Mouse (Mus musculus): Measurements from ENCODE around the gene Calm4.
"Not testable (repeated sequence)": the region's sequence is repeated elsewhere in the genome, so short reads cannot be mapped to it uniquely, and the experiment has no call there.

Gene Calm4

DNA sequence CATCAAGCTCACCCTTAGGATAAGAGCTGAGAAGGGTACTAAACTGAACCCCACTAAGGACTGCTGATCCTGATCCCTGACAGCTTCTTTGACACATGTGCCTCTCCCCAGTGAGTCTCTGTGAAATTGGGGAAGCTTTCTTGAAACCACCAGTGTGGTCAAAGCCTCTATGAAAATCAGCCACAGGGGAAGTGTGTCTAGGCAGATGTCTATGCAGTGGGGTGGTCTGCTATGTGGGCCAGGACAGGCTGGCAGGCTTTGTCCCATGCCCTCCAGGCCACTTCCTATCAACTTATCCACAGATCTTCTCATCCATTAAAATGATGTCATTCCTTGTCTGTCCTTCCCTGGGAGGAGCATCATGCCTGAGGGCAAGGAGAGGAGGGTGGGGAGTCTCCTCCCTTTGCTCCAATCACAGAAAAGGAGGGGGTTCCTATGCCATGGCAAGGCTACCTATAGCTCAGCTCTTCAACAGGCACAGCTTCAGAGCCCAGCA lies at the start of gene Calm4:
Calm4 (plus strand) TSS at position 446 of the 496 bp plus-strand sequence.
- not testable (repeated sequence) for DNase-seq (ENCODE audit: low read depth, low spot score)

DNA sequence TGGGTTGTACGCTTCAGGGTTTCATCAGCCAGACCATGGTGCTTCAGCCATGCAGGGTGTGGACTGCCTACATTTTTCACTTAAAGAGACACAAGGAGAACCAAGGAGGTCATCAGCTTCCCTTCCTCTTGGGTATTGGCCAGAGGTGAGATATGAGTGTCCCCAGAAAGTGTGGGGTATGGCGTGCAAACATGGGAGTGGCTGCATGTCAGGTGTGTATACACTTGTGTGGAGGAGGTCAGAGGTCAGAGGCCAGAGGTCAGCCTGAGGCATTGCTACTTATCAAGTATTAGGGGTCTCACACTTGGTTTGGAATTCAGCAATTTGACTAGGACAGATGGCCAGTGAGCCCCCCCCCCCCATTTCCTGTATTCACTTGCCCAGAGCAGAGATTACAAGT lies 49.0 kb upstream of the Calm4 start:
- DNase-seq (ENCODE audit: low read depth, low spot score), result no peak

DNA sequence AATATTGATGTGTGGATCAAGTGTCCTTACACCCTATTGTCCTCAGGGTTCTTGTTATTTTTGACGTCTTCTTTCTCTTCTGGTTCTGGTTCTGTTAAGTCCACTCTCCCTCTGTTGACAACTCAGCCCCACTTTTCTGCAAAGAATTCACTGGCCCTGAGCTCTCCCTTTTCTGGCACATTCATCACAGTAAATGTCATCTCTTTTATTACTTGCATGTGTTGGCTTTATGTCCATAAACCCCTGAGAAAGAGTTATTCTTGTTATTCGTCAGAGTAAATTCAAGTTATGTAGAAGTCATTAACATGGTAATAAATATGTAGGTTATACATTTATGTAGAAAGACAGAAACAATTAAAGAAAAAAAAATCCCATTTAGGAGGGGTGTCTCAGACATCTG lies 48.0 kb upstream of the Calm4 start:
- DNase-seq (ENCODE audit: low read depth, low spot score), result no peak

DNA sequence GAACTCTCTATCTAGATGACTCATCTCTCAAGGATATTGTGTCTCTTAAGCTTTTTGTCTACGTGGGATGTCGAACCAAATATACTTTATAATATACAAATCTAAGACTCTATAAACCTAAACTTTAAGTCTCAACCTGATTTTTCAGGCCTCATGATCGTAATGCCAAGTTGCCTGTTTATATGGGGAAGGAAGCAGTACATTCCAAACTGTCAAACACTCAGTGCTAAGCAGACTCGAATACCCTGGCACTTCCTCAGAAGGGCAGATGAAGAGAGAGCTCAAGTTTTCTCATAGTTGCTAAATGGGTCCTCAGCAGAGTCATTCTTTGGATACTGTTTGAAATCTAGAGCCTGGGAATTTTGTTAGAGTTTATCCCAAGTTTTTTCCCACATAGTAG lies 40.9 kb upstream of the Calm4 start:
- no peak for DNase-seq (ENCODE audit: low read depth, low spot score)

DNA sequence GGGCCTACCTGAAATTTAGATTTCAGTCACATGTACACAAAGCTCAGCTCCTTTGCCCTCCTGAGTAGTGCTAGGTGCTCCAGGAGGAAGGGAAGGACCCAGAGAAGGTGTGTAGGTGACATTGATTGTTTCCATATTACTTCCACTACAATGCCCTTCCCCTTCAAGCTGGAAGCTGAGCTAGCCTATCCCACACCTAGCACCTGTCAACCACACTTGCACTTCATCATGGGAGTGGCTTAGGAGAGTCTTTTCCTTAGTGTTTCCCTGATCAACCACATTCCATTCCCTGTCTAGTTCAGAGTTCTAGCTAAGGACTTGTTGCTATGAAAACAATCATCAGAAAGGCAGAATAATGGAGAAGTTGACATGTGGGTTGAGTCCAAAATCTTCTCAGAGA lies 38.8 kb upstream of the Calm4 start:
- DNase-seq (ENCODE audit: low read depth, low spot score), result no peak

DNA sequence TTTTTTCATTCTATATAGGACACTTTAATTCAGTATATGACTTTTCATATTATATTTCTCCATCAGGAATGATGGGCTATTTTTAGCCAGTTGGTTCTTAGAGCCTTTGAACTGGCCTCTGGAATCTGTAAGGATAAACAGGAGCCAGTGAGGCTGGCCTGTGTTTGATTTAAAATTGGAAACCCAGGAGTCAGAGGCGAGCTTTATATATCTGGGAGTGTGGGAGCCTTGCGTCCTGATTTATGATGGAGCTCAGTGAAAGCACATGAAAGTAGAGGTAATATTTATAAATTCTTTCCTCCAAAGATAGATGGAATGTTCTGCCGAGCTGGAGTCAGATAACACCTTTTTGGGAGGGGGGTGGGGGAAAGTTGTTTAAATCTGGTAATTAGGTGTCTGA lies 38.2 kb upstream of the Calm4 start:
- no peak for DNase-seq (ENCODE audit: low read depth, low spot score)

DNA sequence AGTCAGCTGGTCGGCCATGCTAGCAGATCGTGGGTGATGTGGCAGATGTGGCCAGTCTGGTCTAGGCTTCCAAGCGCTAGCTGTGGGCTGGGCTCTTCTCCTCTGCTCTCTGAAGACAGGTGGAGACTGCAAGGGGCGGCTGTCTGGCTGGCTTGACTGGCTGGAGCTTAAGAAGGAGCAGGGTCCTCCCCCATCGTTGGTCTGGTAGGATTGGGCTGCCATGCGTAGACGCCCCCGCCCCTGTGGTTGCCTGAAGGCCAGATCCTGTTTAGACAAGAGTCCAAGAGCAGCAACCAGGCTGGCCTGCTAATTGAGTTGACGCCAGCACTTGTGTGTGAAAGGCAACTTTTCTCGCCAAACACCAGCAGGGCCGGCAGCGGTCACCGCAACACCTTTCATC lies 33.4 kb upstream of the Calm4 start, which contains the start of gene Calml3:
Calml3 (minus strand) TSS at position 131 of the 400 bp plus-strand sequence.
- DNase-seq (ENCODE audit: low read depth, low spot score), result no peak

DNA sequence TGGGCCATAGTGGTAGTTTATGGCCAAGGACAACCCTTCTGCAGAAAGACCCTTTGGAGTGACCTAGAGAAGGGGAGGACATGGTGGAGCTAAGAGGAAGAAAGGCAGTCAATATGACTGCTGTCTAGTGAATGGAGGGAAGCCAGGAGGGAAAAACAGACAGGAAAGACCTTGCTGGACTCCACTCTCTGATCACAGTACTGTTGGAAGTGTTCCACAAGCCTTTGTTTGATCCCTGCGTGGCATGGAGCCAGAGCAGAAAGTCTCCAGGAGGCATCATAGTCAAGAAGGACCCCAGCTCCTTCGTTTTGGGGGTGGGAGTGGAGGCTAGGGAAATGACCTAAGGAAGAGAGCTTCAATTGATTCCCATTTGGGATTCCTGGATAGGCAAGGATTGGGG lies 32.4 kb upstream of the Calm4 start:
- DNase-seq (ENCODE audit: low read depth, low spot score), result no peak

DNA sequence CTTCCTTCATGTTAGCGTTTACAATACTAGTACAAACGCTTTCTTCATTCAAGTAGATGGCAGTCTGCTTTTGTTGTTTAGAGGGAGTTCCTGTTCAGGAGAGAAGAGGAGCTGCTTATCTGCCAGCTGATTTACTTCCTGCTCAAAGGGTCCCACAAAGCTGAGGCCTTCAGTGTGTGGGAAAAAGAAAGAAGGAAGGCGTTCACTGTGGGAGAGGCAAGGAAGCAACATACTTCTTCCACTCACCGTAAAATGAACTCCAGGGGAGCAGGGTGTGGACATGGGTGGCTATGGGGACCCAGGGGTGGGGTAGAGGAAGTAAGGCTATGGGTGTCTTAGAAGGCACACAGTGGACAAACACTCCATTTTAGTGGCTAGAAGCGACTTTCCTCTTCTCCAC lies 31.9 kb upstream of the Calm4 start:
- no peak for DNase-seq (ENCODE audit: low read depth, low spot score)

DNA sequence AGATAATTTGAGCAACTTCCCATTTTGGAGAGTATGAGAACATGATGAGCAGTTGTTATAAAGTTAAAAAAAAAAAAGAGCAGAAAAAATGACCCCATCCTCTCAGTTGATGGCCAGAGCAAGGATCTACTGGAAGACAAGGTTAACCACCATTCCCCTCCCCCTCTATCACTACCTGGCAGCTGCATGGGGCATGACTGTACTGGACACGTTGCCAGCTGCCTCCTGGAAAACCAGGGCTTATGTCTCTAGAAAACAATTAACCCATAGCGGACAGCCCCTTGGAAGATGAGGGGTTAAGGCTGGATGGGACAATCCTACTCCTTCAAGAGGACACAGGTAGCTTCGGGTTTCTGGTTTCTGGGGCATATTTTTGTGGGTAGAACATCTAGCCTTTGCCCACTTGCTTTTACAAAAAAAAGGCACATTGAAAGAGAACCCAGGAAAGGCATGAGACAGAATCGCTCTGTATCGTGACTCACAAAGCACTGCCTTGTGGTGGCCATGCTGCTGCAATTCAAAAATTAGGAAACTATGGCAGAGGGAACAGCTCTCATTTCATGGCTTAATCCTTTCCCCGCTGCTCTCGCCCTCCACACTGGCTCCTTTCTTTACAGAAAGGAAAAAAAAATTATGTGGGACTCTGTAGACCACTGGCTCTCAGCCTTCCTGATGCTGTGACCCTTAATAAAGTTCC lies 30.3 kb upstream of the Calm4 start:
- DNase-seq (ENCODE audit: low read depth, low spot score), result no peak

DNA sequence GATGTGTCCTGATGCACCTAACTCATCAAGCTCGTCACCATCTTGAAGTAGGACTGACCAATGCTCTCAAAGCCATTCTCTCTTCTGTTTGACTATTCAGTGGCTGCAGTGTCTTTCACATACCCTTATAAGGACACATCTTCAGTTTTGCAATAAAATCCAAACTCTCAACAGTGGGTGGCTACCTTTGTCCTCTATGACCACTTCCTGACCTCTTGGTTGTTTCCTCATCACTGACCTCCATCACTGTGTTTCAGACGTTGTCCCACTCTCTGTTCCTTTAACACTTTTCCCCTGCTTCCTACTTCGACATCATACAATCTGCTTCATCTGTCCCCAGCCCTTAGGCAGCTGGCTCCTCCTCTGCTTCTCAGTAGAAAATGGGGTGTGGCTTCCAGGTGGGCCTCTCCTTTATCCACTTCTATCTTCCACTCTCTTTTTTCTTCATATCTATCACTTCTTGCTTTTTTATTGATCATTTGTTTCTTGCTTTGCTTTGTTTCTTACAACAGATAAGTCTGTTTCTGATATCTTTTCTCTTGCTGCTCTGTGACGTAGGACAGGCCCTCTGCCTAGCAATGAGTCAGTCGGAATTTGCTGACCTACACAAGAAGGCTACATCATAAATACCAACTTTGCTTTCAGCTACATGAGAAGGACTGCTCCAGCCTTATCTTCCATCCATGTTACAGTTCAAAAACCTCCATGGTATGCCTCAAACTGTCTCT lies 19.4 kb upstream of the Calm4 start:
- no peak for DNase-seq (ENCODE audit: low read depth, low spot score)

DNA sequence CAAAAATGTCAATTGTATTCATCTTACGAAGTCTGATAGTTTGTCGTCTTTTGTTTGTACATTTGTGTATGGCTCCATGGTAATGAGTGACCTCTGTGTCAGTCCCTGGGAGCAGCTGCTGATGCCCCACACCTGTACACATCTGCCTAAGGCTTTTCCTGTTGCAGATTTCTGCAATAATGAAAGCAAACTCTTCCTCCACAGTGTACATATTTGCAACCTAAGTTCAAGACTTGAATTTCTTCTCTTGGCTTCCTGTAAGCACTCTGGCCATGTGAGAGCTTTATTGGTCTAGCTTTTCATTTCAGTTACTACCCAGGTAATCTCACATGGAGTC lies 18.8 kb upstream of the Calm4 start:
- no peak for DNase-seq (ENCODE audit: low read depth, low spot score)

DNA sequence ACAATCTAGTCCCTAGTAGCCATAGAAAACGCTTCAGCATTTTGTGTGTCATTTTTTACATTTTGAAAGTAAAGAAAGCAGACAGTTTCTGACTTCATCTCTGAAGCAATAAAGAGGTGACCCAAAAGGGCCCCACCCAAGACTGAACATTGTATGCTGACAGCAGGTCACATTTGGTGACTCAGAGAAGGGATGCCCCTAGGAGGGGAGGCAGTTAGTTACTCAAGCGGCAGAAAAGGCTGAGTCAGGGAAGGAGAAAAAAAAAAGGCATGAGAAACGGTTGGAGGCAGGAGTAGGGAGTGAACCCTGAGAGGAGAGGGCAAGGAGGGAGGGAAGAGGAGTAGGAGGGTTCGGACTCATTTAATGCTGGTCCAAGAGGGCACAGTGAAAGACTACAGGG lies 15.5 kb upstream of the Calm4 start:
- no peak for DNase-seq (ENCODE audit: low read depth, low spot score)

DNA sequence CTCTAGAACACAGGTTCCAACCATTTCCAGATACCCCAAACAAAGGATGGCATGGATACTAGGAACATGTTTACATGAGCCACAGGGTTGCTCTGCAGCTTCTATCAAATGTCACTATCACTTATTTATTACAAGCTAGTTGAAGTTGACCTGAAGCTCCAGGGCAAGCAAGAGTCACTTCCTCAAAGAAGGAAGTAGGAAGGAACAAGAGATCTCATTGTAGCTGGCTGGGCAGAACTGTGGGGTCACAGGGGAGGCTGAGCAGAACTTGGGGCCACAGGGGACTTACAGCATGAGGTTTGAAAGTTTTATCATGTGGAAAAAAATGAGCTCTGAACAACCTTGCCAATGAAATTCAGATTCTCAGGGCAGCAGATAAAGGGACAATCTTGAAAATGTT lies 11.8 kb upstream of the Calm4 start:
- no peak for DNase-seq (ENCODE audit: low read depth, low spot score)

DNA sequence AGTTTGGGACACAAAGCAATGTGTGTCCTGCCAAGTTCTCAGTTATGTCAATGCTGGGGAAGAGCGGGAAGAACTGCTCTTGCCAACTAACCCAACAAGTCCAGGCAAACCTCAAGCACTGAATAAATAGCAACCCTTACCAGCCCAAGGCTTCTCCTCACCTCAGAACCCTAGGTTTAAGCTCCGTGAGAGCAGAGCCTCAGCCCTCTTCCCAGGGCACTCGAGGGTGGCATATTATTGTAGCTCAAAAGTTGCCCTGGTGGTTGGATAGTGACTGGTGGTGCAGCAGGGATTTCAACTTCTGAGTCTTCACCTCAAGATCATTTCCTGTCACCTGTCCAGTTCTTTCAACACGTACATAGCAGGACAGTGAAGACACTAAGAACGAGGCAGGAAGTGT lies 6.0 kb upstream of the Calm4 start:
- DNase-seq (ENCODE audit: low read depth, low spot score), result no peak

DNA sequence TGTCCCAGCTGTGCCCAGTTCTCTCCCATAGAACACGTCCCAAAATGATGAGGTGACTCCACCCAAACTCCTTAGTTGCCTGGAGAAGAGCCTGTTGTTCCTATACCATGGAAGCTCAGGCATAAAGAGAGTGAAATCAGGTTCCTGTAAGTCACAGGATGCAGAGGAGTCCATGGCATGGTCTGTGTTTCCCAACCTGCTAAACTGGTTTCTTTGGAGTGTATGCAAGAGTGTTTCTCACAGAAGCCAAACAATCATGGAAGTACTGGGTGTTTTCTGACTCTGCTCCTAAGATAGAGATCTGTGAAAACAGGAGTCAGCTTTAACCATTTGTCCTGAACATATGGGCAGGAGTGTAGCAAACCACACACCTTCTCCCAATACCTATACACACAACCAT lies 5.6 kb upstream of the Calm4 start:
- no peak for DNase-seq (ENCODE audit: low read depth, low spot score)

DNA sequence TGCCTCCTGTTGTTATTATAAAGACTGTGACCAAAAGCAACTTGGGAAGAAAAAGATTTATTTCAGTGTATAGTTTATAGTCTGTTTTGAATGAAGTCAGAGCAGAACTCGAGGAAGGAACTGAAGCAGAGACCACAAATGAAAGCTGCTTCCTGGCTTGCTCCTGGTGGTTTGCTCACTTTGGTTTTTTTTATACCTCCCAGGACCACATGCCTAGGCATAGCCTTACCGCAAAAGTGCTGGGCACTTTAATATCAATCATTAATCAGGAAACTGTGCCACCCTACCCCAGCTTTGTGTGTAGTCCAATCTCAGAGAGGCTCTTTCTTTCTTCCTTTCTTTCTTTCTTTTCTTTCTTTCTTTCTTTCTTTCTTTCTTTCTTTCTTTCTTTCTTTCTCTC lies 5.1 kb upstream of the Calm4 start:
- no peak for DNase-seq (ENCODE audit: low read depth, low spot score)

DNA sequence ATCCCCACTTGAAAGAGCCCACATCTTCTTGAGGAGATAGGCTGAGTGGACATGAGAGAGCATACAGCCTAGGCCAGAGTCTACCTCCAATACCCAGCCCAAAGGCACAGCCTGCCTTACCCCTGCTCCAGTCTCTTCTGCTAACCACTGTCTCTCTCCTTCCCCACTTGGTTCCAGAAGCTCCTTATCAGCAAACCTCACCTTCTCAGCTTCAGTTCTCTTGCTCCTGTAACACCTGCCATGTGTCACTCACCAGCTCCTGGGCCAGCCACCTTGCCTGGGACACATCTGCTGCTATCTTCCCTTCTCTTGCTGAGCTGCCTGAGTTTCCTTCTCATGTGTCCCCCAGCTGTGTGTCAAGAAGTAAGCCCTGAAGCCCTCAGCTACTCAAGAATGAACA lies 3.9 kb upstream of the Calm4 start:
- not testable (repeated sequence) for DNase-seq (ENCODE audit: low read depth, low spot score)

DNA sequence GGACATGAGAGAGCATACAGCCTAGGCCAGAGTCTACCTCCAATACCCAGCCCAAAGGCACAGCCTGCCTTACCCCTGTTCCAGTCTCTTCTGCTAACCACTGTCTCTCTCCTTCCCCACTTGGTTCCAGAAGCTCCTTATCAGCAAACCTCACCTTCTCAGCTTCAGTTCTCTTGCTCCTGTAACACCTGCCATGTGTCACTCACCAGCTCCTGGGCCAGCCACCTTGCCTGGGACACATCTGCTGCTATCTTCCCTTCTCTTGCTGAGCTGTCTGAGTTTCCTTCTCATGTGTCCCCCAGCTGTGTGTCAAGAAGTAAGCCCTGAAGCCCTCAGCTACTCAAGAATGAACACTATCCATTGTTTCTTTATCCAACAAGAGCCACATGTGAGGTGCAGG lies 3.1 kb downstream of the Calm4 start:
- not testable (repeated sequence) for DNase-seq (ENCODE audit: low read depth, low spot score)

DNA sequence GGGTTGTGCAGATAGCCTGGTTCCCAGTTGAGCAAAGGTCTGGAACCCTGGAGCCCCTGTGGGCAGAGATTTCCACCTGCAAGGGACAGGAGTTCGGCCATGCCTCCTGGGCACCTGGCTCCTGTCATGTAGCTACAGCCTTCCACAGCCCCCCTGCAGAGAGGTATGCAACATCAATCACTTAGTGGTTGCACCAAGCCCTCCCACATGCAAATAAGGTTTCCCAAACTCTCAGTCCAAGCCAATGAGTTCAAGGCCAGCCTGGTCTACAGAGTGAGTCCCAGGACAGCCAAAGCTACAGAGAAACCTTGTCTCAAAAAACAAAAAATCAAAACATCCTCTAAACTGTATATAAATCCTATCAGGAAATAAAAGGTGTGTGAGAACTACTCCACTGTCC lies 12.8 kb downstream of the Calm4 start:
- DNase-seq (ENCODE audit: low read depth, low spot score), result no peak

DNA sequence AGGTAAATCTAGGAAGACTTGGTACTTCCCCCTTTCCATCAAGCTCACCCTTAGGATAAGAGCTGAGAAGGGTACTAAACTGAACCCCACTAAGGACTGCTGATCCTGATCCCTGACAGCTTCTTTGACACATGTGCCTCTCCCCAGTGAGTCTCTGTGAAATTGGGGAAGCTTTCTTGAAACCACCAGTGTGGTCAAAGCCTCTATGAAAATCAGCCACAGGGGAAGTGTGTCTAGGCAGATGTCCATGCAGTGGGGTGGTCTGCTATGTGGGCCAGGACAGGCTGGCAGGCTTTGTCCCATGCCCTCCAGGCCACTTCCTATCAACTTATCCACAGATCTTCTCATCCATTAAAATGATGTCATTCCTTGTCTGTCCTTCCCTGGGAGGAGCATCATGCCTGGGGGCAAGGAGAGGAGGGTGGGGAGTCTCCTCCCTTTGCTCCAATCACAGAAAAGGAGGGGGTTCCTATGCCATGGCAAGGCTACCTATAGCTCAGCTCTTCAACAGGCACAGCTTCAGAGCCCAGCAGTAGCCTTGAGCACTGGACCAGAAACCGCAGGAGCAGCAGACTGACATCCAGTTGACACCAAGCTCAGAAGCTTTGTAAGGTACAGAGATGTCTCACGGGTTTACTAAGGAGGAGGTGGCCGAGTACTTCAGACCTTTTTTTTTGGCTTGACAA lies 16.2 kb downstream of the Calm4 start, which contains the start of gene Calm5:
Calm5 (plus strand) TSS at position 526 of the 686 bp plus-strand sequence.
- DNase-seq (ENCODE audit: low read depth, low spot score), result not testable (repeated sequence)

DNA sequence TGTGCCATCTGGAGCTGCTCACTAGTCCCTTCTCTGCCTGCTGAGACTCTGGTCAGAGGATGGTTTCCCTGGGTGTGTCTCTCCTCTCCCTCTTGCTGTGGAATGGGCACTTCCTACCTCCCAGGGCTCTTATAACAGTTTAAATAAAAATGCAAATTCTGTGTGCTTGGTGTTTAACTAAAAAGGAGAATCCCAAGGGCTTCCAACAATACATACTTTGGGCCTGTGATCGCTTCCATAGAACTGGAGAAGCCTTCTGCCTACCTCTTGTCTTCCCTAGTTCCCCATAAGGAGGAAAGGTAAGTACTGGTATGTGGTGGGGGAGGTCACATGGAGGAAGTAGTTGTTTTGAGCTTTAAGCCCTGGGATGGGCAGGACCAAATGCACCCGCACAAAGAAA lies 17.3 kb downstream of the Calm4 start:
- no peak for DNase-seq (ENCODE audit: low read depth, low spot score)

DNA sequence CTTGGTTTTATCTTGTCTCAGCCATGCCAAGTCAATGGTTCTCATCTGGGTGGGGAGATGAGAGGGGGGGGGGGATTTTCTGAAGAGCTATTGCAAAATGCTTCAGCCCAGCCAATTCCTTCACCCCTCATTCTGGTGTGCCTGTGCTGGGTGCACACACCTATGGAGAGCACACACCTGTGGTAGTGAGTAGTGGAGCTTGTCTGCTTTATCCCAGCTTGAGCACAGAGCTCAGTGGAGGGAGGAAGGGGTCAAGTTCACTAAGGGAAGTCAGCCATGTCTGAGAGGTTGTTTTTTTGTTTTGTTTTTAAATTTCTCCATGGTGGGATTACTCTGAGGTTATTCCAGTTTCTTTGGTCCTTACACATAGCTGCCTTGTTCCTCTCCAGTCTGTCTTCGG lies 18.7 kb downstream of the Calm4 start:
- no peak for DNase-seq (ENCODE audit: low read depth, low spot score)
